Mouse (Mus musculus) hindbrain, embryonic 15.5 days (tissue): ENCODE measurements around the gene Kcnip3. TPM values are rescaled to one million over a fixed set of nuclear protein-coding genes. Genes with fewer than 3 reads are reported as not detected.

ENCODE experiments used
- ATAC-seq: fragments of 200-750 bp; cut with Nextera tagmentation; 2 replicates; pipeline ENCODE4 v1.8.0; 2017; ENCODE audit warnings: low read depth, moderate number of reproducible peaks, moderate TSS enrichment; ENCODE audit not compliant: low FRiP score
- H3K27ac ChIP-seq: fragments of 300-500 bp; sonication (generic); replicated peaks from 2 replicates; pipeline ENCODE4 v1.5.1; 2015; ENCODE audit warnings: mild to moderate bottlenecking, inconsistent platforms
- H3K27me3 ChIP-seq: fragments of 300-500 bp; sonication (generic); 2 replicates; pipeline ENCODE4 v1.6.1; 2015; ENCODE audit warnings: control low read depth, inconsistent platforms
- H3K36me3 ChIP-seq: fragments of 300-500 bp; sonication (generic); 2 replicates; pipeline ENCODE4 v1.6.1; 2015; ENCODE audit warnings: control low read depth, inconsistent platforms
- H3K4me1 ChIP-seq: fragments of 300-500 bp; sonication (generic); replicated peaks from 2 replicates; pipeline ENCODE4 v1.6.1; 2015; ENCODE audit warnings: control low read depth, inconsistent platforms
- H3K4me2 ChIP-seq: fragments of 300-500 bp; sonication (generic); 2 replicates; pipeline ENCODE4 v1.6.1; 2015; ENCODE audit warnings: moderate library complexity, mild to moderate bottlenecking, inconsistent platforms
- H3K4me3 ChIP-seq: fragments of 300-500 bp; sonication (generic); 2 replicates; pipeline ENCODE4 v1.5.1; 2015; ENCODE audit warnings: mild to moderate bottlenecking, inconsistent platforms
- H3K9ac ChIP-seq: fragments of 300-500 bp; sonication (generic); 2 replicates; pipeline ENCODE4 v1.6.1; 2015; ENCODE audit warnings: inconsistent platforms
- H3K9me3 ChIP-seq: fragments of 300-500 bp; sonication (generic); 2 replicates; pipeline ENCODE4 v1.6.1; 2016; ENCODE audit warnings: control low read depth, inconsistent platforms
- WGBS: fragments of 180-500 bp; shearing (Covaris S2); methylation state at CpG from one replicate; pipeline ENCODE4 v1.1.7; 2015; 5-methylcytosine and 5-hydroxymethylcytosine counted together
- polyA plus RNA-seq: library from polyadenylated mRNA; unstranded; fragments of >200 nt; fragmentation: Nextera tagmentation; extraction: Ambion mirVana; gene quantifications from 2 replicates; pipeline ENCODE4 v1.2.1, GENCODE M21; 2015

Kcnip3 gene
- 11.0 and 13.9 TPM in 2 replicates for polyA plus RNA-seq

GRCm38 (mm10) chr2:127522006-127522441 lies at the start of gene Kcnip3:
Gene Kcnip3 (minus strand): TSS chr2:127522094.
- Histone ChIP-seq H3K27me3 (no peaks in the 10 kb centered on the region), H3K4me2 (peak within 1 kb of the TSS; percentile 56), H3K9ac (peak within 1 kb of the TSS; percentile 43), H3K9me3 (no peaks in the 10 kb centered on the region), H3K4me1 (peaks cover 62% of the 10 kb centered on the region), H3K27ac (peak within 1 kb of the TSS; percentile 84), H3K36me3 (no peaks in the 10 kb centered on the region), H3K4me3 (peak within 1 kb of the TSS; percentile 42)
- WGBS = 3% methylated on average over 10 of the region's 10 CpGs
- ATAC-seq = peak; percentile 85

- peak overlapping the region; percentile 38 for H3K4me3 ChIP-seq
- H3K27me3 ChIP-seq = peaks cover 9% of the 10 kb centered on the region
- H3K9ac ChIP-seq = peak overlapping the region; percentile 20; the same call in 1 of the 2 replicates
- no peaks in the 10 kb centered on the region for H3K36me3 ChIP-seq
- WGBS = 7% methylated on average over 18 of the region's 18 CpGs
- no peaks in the 10 kb centered on the region for H3K9me3 ChIP-seq
- H3K27ac ChIP-seq = peak overlapping the region; percentile 63; the same call in 1 of the 2 replicates
- peak overlapping the region; percentile 54 for H3K4me2 ChIP-seq
- peak; percentile 100 for ATAC-seq
- H3K4me1 ChIP-seq = peaks cover 12% of the 10 kb centered on the region
Measured at GRCm38 (mm10) chr2:127559070-127559966, 37.4 kb upstream of the Kcnip3 start.

GRCm38 (mm10) chr2:127551078-127551477 lies 29.2 kb upstream of the Kcnip3 start:
- WGBS = 56% methylated on average over 5 of the region's 5 CpGs
- no peaks in the 10 kb centered on the region for H3K27me3 ChIP-seq
- no peak for ATAC-seq
- no peak overlapping the region for H3K4me2 ChIP-seq
- H3K4me1 ChIP-seq = no peaks in the 10 kb centered on the region
- no peaks in the 10 kb centered on the region for H3K9me3 ChIP-seq
- H3K4me3 ChIP-seq = no peak overlapping the region
- H3K36me3 ChIP-seq = no peaks in the 10 kb centered on the region
- no peak overlapping the region for H3K9ac ChIP-seq
- no peak overlapping the region for H3K27ac ChIP-seq

- Histone ChIP-seq H3K4me3 (no peak overlapping the region), H3K4me1 (no peaks in the 10 kb centered on the region), H3K4me2 (no peak overlapping the region), H3K36me3 (no peaks in the 10 kb centered on the region), H3K27ac (no peak overlapping the region), H3K27me3 (no peaks in the 10 kb centered on the region), H3K9me3 (no peaks in the 10 kb centered on the region), H3K9ac (no peak overlapping the region)
- no peak for ATAC-seq
- WGBS = 81% methylated on average over 1 of the region's 1 CpGs
Measured at GRCm38 (mm10) chr2:127550446-127550845, 28.6 kb upstream of the Kcnip3 start.

- no peak overlapping the region for H3K4me3 ChIP-seq
- no peak overlapping the region for H3K4me2 ChIP-seq
- no peaks in the 10 kb centered on the region for H3K36me3 ChIP-seq
- no peak overlapping the region for H3K9ac ChIP-seq
- H3K27ac ChIP-seq = no peak overlapping the region
- ATAC-seq = no peak
- H3K27me3 ChIP-seq = no peaks in the 10 kb centered on the region
- H3K9me3 ChIP-seq = no peaks in the 10 kb centered on the region
- no peaks in the 10 kb centered on the region for H3K4me1 ChIP-seq
Measured at GRCm38 (mm10) chr2:127549711-127550110, 27.8 kb upstream of the Kcnip3 start.

- Histone ChIP-seq H3K4me1 (no peaks in the 10 kb centered on the region), H3K36me3 (no peaks in the 10 kb centered on the region), H3K27ac (no peak overlapping the region), H3K9ac (no peak overlapping the region), H3K27me3 (0 out of 2 replicates have a peak, but pooled peaks cover 6% of the 10 kb centered on the region), H3K9me3 (no peaks in the 10 kb centered on the region), H3K4me2 (no peak overlapping the region), H3K4me3 (no peak overlapping the region)
- no peak for ATAC-seq
- WGBS = 76% methylated on average over 5 of the region's 5 CpGs
Measured at GRCm38 (mm10) chr2:127548342-127549074, 26.6 kb upstream of the Kcnip3 start.

- no peak overlapping the region for H3K27ac ChIP-seq
- no peaks in the 10 kb centered on the region for H3K9me3 ChIP-seq
- H3K27me3 ChIP-seq = peaks cover 54% of the 10 kb centered on the region
- no peak overlapping the region for H3K4me2 ChIP-seq
- WGBS = 80% methylated on average over 2 of the region's 2 CpGs
- H3K4me3 ChIP-seq = no peak overlapping the region
- H3K9ac ChIP-seq = no peak overlapping the region
- ATAC-seq = no peak
- no peaks in the 10 kb centered on the region for H3K36me3 ChIP-seq
- peaks cover 6% of the 10 kb centered on the region for H3K4me1 ChIP-seq
Measured at GRCm38 (mm10) chr2:127541697-127542096, 19.8 kb upstream of the Kcnip3 start.

GRCm38 (mm10) chr2:127541185-127541584 lies 19.3 kb upstream of the Kcnip3 start, which contains the start of gene Prom2:
Gene Prom2 (minus strand): TSS chr2:127541467.
- Histone ChIP-seq H3K9me3 (no peaks in the 10 kb centered on the region), H3K36me3 (no peaks in the 10 kb centered on the region), H3K4me1 (peaks cover 6% of the 10 kb centered on the region), H3K27me3 (peaks cover 54% of the 10 kb centered on the region), H3K27ac (no peak within 1 kb of the TSS), H3K9ac (no peak within 1 kb of the TSS), H3K4me3 (peak within 1 kb of the TSS; percentile 8; the same call in 1 of the 2 replicates), H3K4me2 (peak within 1 kb of the TSS; percentile 38)
- WGBS = 3% methylated on average over 29 of the region's 29 CpGs
- no peak for ATAC-seq

- no peak overlapping the region for H3K27ac ChIP-seq
- no peak overlapping the region for H3K9ac ChIP-seq
- 31% methylated on average over 4 of the region's 4 CpGs for WGBS
- no peak for ATAC-seq
- H3K36me3 ChIP-seq = no peaks in the 10 kb centered on the region
- no peak overlapping the region for H3K4me3 ChIP-seq
- H3K9me3 ChIP-seq = no peaks in the 10 kb centered on the region
- peaks cover 52% of the 10 kb centered on the region for H3K27me3 ChIP-seq
- H3K4me2 ChIP-seq = no peak overlapping the region
- H3K4me1 ChIP-seq = peaks cover 6% of the 10 kb centered on the region
Measured at GRCm38 (mm10) chr2:127539494-127539893, 17.6 kb upstream of the Kcnip3 start.

GRCm38 (mm10) chr2:127537548-127537947 lies 15.7 kb upstream of the Kcnip3 start:
- H3K27me3 ChIP-seq = peaks cover 39% of the 10 kb centered on the region
- 71% methylated on average over 3 of the region's 3 CpGs for WGBS
- ATAC-seq = no peak

GRCm38 (mm10) chr2:127535363-127535762 lies 13.5 kb upstream of the Kcnip3 start:
- H3K9ac ChIP-seq = no peak overlapping the region
- peaks cover 17% of the 10 kb centered on the region for H3K27me3 ChIP-seq

More at GRCm38 (mm10) chr2:127537548-127537947, 15.7 kb upstream of the Kcnip3 start:
- Histone ChIP-seq H3K36me3 (no peaks in the 10 kb centered on the region), H3K4me3 (no peak overlapping the region), H3K27ac (no peak overlapping the region), H3K4me1 (peaks cover 6% of the 10 kb centered on the region), H3K9ac (no peak overlapping the region), H3K9me3 (no peaks in the 10 kb centered on the region), H3K4me2 (no peak overlapping the region)

GRCm38 (mm10) chr2:127532379-127532778 lies 10.5 kb upstream of the Kcnip3 start:
- H3K36me3 ChIP-seq = no peaks in the 10 kb centered on the region
- H3K27ac ChIP-seq = no peak overlapping the region
- no peaks in the 10 kb centered on the region for H3K9me3 ChIP-seq
- H3K27me3 ChIP-seq = no peaks in the 10 kb centered on the region
- no peak for ATAC-seq
- no peak overlapping the region for H3K4me3 ChIP-seq
- no peaks in the 10 kb centered on the region for H3K4me1 ChIP-seq
- 14% methylated on average over 9 of the region's 9 CpGs for WGBS
- H3K9ac ChIP-seq = no peak overlapping the region
- H3K4me2 ChIP-seq = no peak overlapping the region

More at GRCm38 (mm10) chr2:127535363-127535762, 13.5 kb upstream of the Kcnip3 start:
- Histone ChIP-seq H3K36me3 (no peaks in the 10 kb centered on the region), H3K4me2 (no peak overlapping the region), H3K4me1 (no peaks in the 10 kb centered on the region), H3K9me3 (no peaks in the 10 kb centered on the region), H3K27ac (no peak overlapping the region), H3K4me3 (no peak overlapping the region)
- no peak for ATAC-seq
- 78% methylated on average over 9 of the region's 9 CpGs for WGBS
